Mouse (Mus musculus): Measurements from ENCODE around the gene Cmc2.

Cmc2 gene

DNA sequence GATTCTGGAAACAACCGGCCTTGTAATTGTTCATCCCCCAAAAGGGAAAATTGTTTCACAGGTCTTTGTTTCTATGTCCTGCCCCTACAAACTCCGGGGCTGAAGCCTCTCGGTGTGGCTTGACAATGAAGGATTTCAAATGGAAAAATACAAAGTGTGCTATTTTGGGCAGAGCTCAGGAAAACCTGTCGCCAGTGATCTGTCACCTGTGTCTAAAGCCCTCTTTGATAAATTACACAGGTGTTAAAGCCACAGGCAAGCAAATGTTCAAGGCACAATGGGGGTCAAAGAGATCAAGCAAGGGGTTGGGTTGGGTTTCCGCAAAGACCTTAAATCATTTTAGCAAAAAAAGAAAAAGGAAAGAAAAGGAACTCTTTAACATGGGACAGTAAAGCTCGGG is 78.6 kb downstream of the Cmc2 start:
- DNase-seq (ENCODE audit: low read depth) = no peak

Measured in c-Kit-positive CD71-positive TER-119-negative erythroid progenitor cells, embryonic 14.5 days (primary cell).